Mouse (Mus musculus): ENCODE measurements around the gene Mapk3. TPM values are rescaled to one million over a fixed set of nuclear protein-coding genes. Genes with fewer than 3 reads are reported as not detected.
"Not testable (repeated sequence)": the region's sequence is repeated elsewhere in the genome, so short reads cannot be mapped to it uniquely, and the experiment has no call there.

Mapk3 gene
- polyA plus RNA-seq, 1 experiment from 2014 or later = 37.1 TPM

- no peak overlapping the region for H3K4me2 ChIP-seq (ENCODE audit: low read depth, low read length)
- H3K9ac ChIP-seq (replicated peaks; ENCODE audit: low read length) = no peak overlapping the region
- 76% methylated on average over 2 of the region's 2 CpGs for WGBS
- no peak overlapping the region for H3K4me3 ChIP-seq (ENCODE audit: low read depth, low read length)
- no peak for ATAC-seq (replicated peaks; ENCODE audit: insufficient number of reproducible peaks, low FRiP score, low TSS enrichment, low read depth)
- no peaks in the 10 kb centered on the region for H3K9me3 ChIP-seq (replicated peaks; ENCODE audit: control insufficient read depth, low read length)
- H3K27ac ChIP-seq (replicated peaks; ENCODE audit: low read depth, low read length) = no peak overlapping the region
- DNase-seq (ENCODE audit: low spot score) = no peak
- peaks cover 4% of the 10 kb centered on the region for H3K4me1 ChIP-seq (ENCODE audit: control insufficient read depth, insufficient read depth, low read length)
- 0 out of 2 replicates have a peak, but pooled peaks cover 3% of the 10 kb centered on the region for H3K36me3 ChIP-seq (replicated peaks; ENCODE audit: control insufficient read depth, insufficient read depth, low read depth, low read length)
- H3K27me3 ChIP-seq (ENCODE audit: control insufficient read depth, insufficient read depth, low read length) = no peaks in the 10 kb centered on the region
These were observed 15.1 kb downstream of the Mapk3 start for GRCm38 (mm10) chr7:126774463-126774862.

- DNase-seq (ENCODE audit: low spot score) = no peak
- Histone ChIP-seq H3K4me3 (ENCODE audit: low read depth, low read length) (no peak overlapping the region), H3K4me1 (ENCODE audit: control insufficient read depth, insufficient read depth, low read length) (peaks cover 4% of the 10 kb centered on the region), H3K9me3 (replicated peaks; ENCODE audit: control insufficient read depth, low read length) (no peaks in the 10 kb centered on the region), H3K36me3 (replicated peaks; ENCODE audit: control insufficient read depth, insufficient read depth, low read depth, low read length) (0 out of 2 replicates have a peak, but pooled peaks cover 3% of the 10 kb centered on the region), H3K27ac (replicated peaks; ENCODE audit: low read depth, low read length) (no peak overlapping the region), H3K27me3 (ENCODE audit: control insufficient read depth, insufficient read depth, low read length) (no peaks in the 10 kb centered on the region), H3K4me2 (ENCODE audit: low read depth, low read length) (no peak overlapping the region), H3K9ac (replicated peaks; ENCODE audit: low read length) (no peak overlapping the region)
- 82% methylated on average over 10 of the region's 10 CpGs for WGBS
- no peak for ATAC-seq (replicated peaks; ENCODE audit: insufficient number of reproducible peaks, low FRiP score, low TSS enrichment, low read depth)
These were observed 16.0 kb downstream of the Mapk3 start for GRCm38 (mm10) chr7:126775185-126775977.

- WGBS = 62% methylated on average over 3 of the region's 3 CpGs
- peaks cover 4% of the 10 kb centered on the region for H3K4me1 ChIP-seq (ENCODE audit: control insufficient read depth, insufficient read depth, low read length)
- no peak overlapping the region for H3K9ac ChIP-seq (replicated peaks; ENCODE audit: low read length)
- peak overlapping the region; percentile 78; the same call in 1 of the 2 replicates for H3K27ac ChIP-seq (replicated peaks; ENCODE audit: low read depth, low read length)
- DNase-seq (ENCODE audit: low spot score) (no peak), ATAC-seq (replicated peaks; ENCODE audit: insufficient number of reproducible peaks, low FRiP score, low TSS enrichment, low read depth) (no peak)
- H3K27me3 ChIP-seq (ENCODE audit: control insufficient read depth, insufficient read depth, low read length) = no peaks in the 10 kb centered on the region
- H3K4me3 ChIP-seq (ENCODE audit: low read depth, low read length) = no peak overlapping the region
- peak overlapping the region; percentile 90; the same call in 1 of the 2 replicates for H3K4me2 ChIP-seq (ENCODE audit: low read depth, low read length)
- 0 out of 2 replicates have a peak, but pooled peaks cover 3% of the 10 kb centered on the region for H3K36me3 ChIP-seq (replicated peaks; ENCODE audit: control insufficient read depth, insufficient read depth, low read depth, low read length)
- H3K9me3 ChIP-seq (replicated peaks; ENCODE audit: control insufficient read depth, low read length) = no peaks in the 10 kb centered on the region
These were observed 16.5 kb downstream of the Mapk3 start for GRCm38 (mm10) chr7:126775978-126776234.

- Histone ChIP-seq H3K27ac (replicated peaks; ENCODE audit: low read depth, low read length) (peak within 1 kb of the TSS; percentile 78), H3K4me3 (ENCODE audit: low read depth, low read length) (peak within 1 kb of the TSS; percentile 67), H3K9me3 (replicated peaks; ENCODE audit: control insufficient read depth, low read length) (no peaks in the 10 kb centered on the region), H3K4me1 (ENCODE audit: control insufficient read depth, insufficient read depth, low read length) (peaks cover 7% of the 10 kb centered on the region), H3K36me3 (replicated peaks; ENCODE audit: control insufficient read depth, insufficient read depth, low read depth, low read length) (no peaks in the 10 kb centered on the region), H3K9ac (replicated peaks; ENCODE audit: low read length) (peak within 1 kb of the TSS; percentile 75), H3K4me2 (ENCODE audit: low read depth, low read length) (peak within 1 kb of the TSS; percentile 90), H3K27me3 (ENCODE audit: control insufficient read depth, insufficient read depth, low read length) (no peaks in the 10 kb centered on the region)
- WGBS = under 1% methylated on average over 35 of the region's 37 CpGs
- DNase-seq (ENCODE audit: low spot score) = peak; percentile 94
- ATAC-seq (replicated peaks; ENCODE audit: insufficient number of reproducible peaks, low FRiP score, low TSS enrichment, low read depth) = peak; percentile 76
These were observed 17.2 kb downstream of the Mapk3 start, which contains the start of gene Ypel3 for GRCm38 (mm10) chr7:126776598-126777057. TSS of gene Ypel3 (plus strand) at chr7:126776955.

GRCm38 (mm10) chr7:126777476-126777875 lies 18.1 kb downstream of the Mapk3 start:
- no peaks in the 10 kb centered on the region for H3K36me3 ChIP-seq (replicated peaks; ENCODE audit: control insufficient read depth, insufficient read depth, low read depth, low read length)
- ATAC-seq (replicated peaks; ENCODE audit: insufficient number of reproducible peaks, low FRiP score, low TSS enrichment, low read depth) (no peak), DNase-seq (ENCODE audit: low spot score) (no peak)
- H3K9ac ChIP-seq (replicated peaks; ENCODE audit: low read length) = peak overlapping the region; percentile 75
- peak overlapping the region; percentile 67 for H3K4me3 ChIP-seq (ENCODE audit: low read depth, low read length)
- no peak overlapping the region for H3K27ac ChIP-seq (replicated peaks; ENCODE audit: low read depth, low read length)
- H3K9me3 ChIP-seq (replicated peaks; ENCODE audit: control insufficient read depth, low read length) = no peaks in the 10 kb centered on the region
- H3K27me3 ChIP-seq (ENCODE audit: control insufficient read depth, insufficient read depth, low read length) = no peaks in the 10 kb centered on the region
- peaks cover 7% of the 10 kb centered on the region for H3K4me1 ChIP-seq (ENCODE audit: control insufficient read depth, insufficient read depth, low read length)
- peak overlapping the region; percentile 90 for H3K4me2 ChIP-seq (ENCODE audit: low read depth, low read length)
- WGBS = 44% methylated on average over 10 of the region's 10 CpGs

GRCm38 (mm10) chr7:126778147-126778546 lies 18.7 kb downstream of the Mapk3 start:
- no peak for ATAC-seq (replicated peaks; ENCODE audit: insufficient number of reproducible peaks, low FRiP score, low TSS enrichment, low read depth)
- H3K4me2 ChIP-seq (ENCODE audit: low read depth, low read length) = no peak overlapping the region; the same call in 1 of the 2 replicates
- no peak overlapping the region for H3K27ac ChIP-seq (replicated peaks; ENCODE audit: low read depth, low read length)
- DNase-seq (ENCODE audit: low spot score) = no peak
- no peaks in the 10 kb centered on the region for H3K9me3 ChIP-seq (replicated peaks; ENCODE audit: control insufficient read depth, low read length)
- no peaks in the 10 kb centered on the region for H3K36me3 ChIP-seq (replicated peaks; ENCODE audit: control insufficient read depth, insufficient read depth, low read depth, low read length)
- H3K4me3 ChIP-seq (ENCODE audit: low read depth, low read length) = no peak overlapping the region
- H3K27me3 ChIP-seq (ENCODE audit: control insufficient read depth, insufficient read depth, low read length) = no peaks in the 10 kb centered on the region
- H3K4me1 ChIP-seq (ENCODE audit: control insufficient read depth, insufficient read depth, low read length) = peaks cover 7% of the 10 kb centered on the region
- WGBS = 69% methylated on average over 3 of the region's 3 CpGs
- H3K9ac ChIP-seq (replicated peaks; ENCODE audit: low read length) = no peak overlapping the region

GRCm38 (mm10) chr7:126779101-126779500 lies 19.7 kb downstream of the Mapk3 start:
- H3K4me2 ChIP-seq (ENCODE audit: low read depth, low read length); H3K9me3 ChIP-seq (replicated peaks; ENCODE audit: control insufficient read depth, low read length); H3K27me3 ChIP-seq (ENCODE audit: control insufficient read depth, insufficient read depth, low read length); H3K4me1 ChIP-seq (ENCODE audit: control insufficient read depth, insufficient read depth, low read length); H3K9ac ChIP-seq (replicated peaks; ENCODE audit: low read length); H3K36me3 ChIP-seq (replicated peaks; ENCODE audit: control insufficient read depth, insufficient read depth, low read depth, low read length); DNase-seq (ENCODE audit: low spot score); H3K27ac ChIP-seq (replicated peaks; ENCODE audit: low read depth, low read length); H3K4me3 ChIP-seq (ENCODE audit: low read depth, low read length); ATAC-seq (replicated peaks; ENCODE audit: insufficient number of reproducible peaks, low FRiP score, low TSS enrichment, low read depth): not testable (repeated sequence)
- WGBS = 88% methylated on average over 7 of the region's 7 CpGs
